Mouse (Mus musculus): ENCODE measurements around the gene Olfr1033.
"Not testable (repeated sequence)": the region's sequence is repeated elsewhere in the genome, so short reads cannot be mapped to it uniquely, and the experiment has no call there.

The Olfr1033 gene

GRCm38 (mm10) chr2:86020406-86020805 lies at the start of gene Olfr1033:
TSS of gene Olfr1033 (plus strand) at chr2:86020633.
- DNase-seq (ENCODE audit: low read depth, low spot score) = not testable (repeated sequence)

- no peak for DNase-seq (ENCODE audit: low read depth, low spot score)
Observed at GRCm38 (mm10) chr2:85973595-85973994, 46.8 kb upstream of the Olfr1033 start, which contains the start of gene Olfr1029. TSS of gene Olfr1029 (plus strand) at chr2:85973895.

- DNase-seq (ENCODE audit: low read depth, low spot score) = no peak
Observed at GRCm38 (mm10) chr2:85978976-85979375, 41.5 kb upstream of the Olfr1033 start, which contains the start of gene Olfr1030. TSS of gene Olfr1030 (plus strand) at chr2:85979276.

GRCm38 (mm10) chr2:85990004-85990403 lies 30.4 kb upstream of the Olfr1033 start, which contains the start of gene Olfr1031:
TSS of gene Olfr1031 (plus strand) at chr2:85990304.
- DNase-seq (ENCODE audit: low read depth, low spot score) = no peak

- no peak for DNase-seq (ENCODE audit: low read depth, low spot score)
Observed at GRCm38 (mm10) chr2:86005240-86005639, 15.2 kb upstream of the Olfr1033 start, which contains the start of gene Olfr1032. TSS of gene Olfr1032 (plus strand) at chr2:86005540.

- not testable (repeated sequence) for DNase-seq (ENCODE audit: low read depth, low spot score)
Observed at GRCm38 (mm10) chr2:86021518-86021917, 1.1 kb downstream of the Olfr1033 start.

- DNase-seq (ENCODE audit: low read depth, low spot score) = no peak
Observed at GRCm38 (mm10) chr2:86045561-86045960, 25.1 kb downstream of the Olfr1033 start, which contains the start of gene Olfr1034. TSS of gene Olfr1034 (plus strand) at chr2:86045861.

- not testable (repeated sequence) for DNase-seq (ENCODE audit: low read depth, low spot score)
Observed at GRCm38 (mm10) chr2:86050777-86051176, 30.3 kb downstream of the Olfr1033 start.

GRCm38 (mm10) chr2:86063766-86064165 lies 43.3 kb downstream of the Olfr1033 start:
- not testable (repeated sequence) for DNase-seq (ENCODE audit: low read depth, low spot score)

GRCm38 (mm10) chr2:86070189-86070588 lies 49.8 kb downstream of the Olfr1033 start:
- DNase-seq (ENCODE audit: low read depth, low spot score) = no peak

GRCm38 (mm10) chr2:86073692-86074091 lies 53.3 kb downstream of the Olfr1033 start, which contains the start of gene Olfr1036:
TSS of gene Olfr1036 (plus strand) at chr2:86073992.
- not testable (repeated sequence) for DNase-seq (ENCODE audit: low read depth, low spot score)

- DNase-seq (ENCODE audit: low read depth, low spot score) = not testable (repeated sequence)
Observed at GRCm38 (mm10) chr2:86080478-86080877, 60.0 kb downstream of the Olfr1033 start.

- DNase-seq (ENCODE audit: low read depth, low spot score) = no peak
Observed at GRCm38 (mm10) chr2:86087285-86087684, 66.9 kb downstream of the Olfr1033 start, which contains the start of gene Olfr1037. TSS of gene Olfr1037 (minus strand) at chr2:86087385.

All from CD4-positive helper T cell, adult 2 months (primary cell).